Mouse (Mus musculus): ENCODE results near the gene Ccdc9. TPM values are rescaled to one million over a fixed set of nuclear protein-coding genes. Genes with fewer than 3 reads are reported as not detected.

The Ccdc9 gene
- total RNA-seq, 2 experiments from 2014 or later: 59.6 to 77.3 TPM

Other genes starting within 250 kb of the Ccdc9 start
- gene Bicra, start 238.9 kb downstream of the Ccdc9 start, total RNA-seq (2021): 10 to 100 TPM; 15.9 to 23.2 TPM
- under 1 TPM; 0.44 to 0.66 TPM for gene Zfp541, start 225.0 kb downstream of the Ccdc9 start, total RNA-seq (2021)
- 100 to 1,000 TPM; 282 to 301 TPM for gene Napa, start 188.3 kb downstream of the Ccdc9 start, total RNA-seq (2021)
- 10 to 100 TPM; 32.3 to 37.8 TPM for gene Kptn, start 166.9 kb downstream of the Ccdc9 start, total RNA-seq (2021)
- gene Slc8a2, start 157.0 kb downstream of the Ccdc9 start, total RNA-seq (2021): 100 to 1,000 TPM; 294 to 322 TPM
- 10 to 100 TPM; 34.3 to 41.1 TPM for gene Meis3, start 111.7 kb downstream of the Ccdc9 start, total RNA-seq (2021)
- 10 to 100 TPM; 11.4 to 13.6 TPM for gene Dhx34, start 64.8 kb downstream of the Ccdc9 start, total RNA-seq (2021)
- gene C5ar2, start 42.6 kb downstream of the Ccdc9 start, total RNA-seq (2021): under 1 TPM; 0.75 to 0.81 TPM
- gene C5ar1, start 27.3 kb downstream of the Ccdc9 start, total RNA-seq (2021): 1 to 10 TPM; 1.1 TPM
- gene Inafm1, start 13.2 kb downstream of the Ccdc9 start, total RNA-seq (2021): 10 to 100 TPM; 29.4 to 34.2 TPM
- 10 to 100 TPM; 14.0 to 20.0 TPM for gene Bbc3, start 21.6 kb upstream of the Ccdc9 start, total RNA-seq (2021)
- 100 to 1,000 TPM in 1 of 2 experiments, 10 to 100 TPM in 1; 90.9 to 105 TPM for gene Sae1, start 101.0 kb upstream of the Ccdc9 start, total RNA-seq (2021)
- 10 to 100 TPM; 54.0 to 59.3 TPM for gene Zc3h4, start 114.1 kb upstream of the Ccdc9 start, total RNA-seq (2021)
- gene Tmem160, start 166.0 kb upstream of the Ccdc9 start, total RNA-seq (2021): 10 to 100 TPM; 62.5 to 81.2 TPM
- gene Npas1, start 190.9 kb upstream of the Ccdc9 start, total RNA-seq (2021): 10 to 100 TPM; 18.8 to 19.8 TPM